Mouse (Mus musculus) C2C12 (cell line): Measurements from ENCODE around the gene Gp9.

Source experiments
- CTCF ChIP-seq: IDR thresholded peaks from one replicate; pipeline ENCODE4 v1.5.1; 2011; ENCODE audit not compliant: control insufficient read depth, insufficient read depth, insufficient read length
- MAX ChIP-seq: IDR thresholded peaks from one replicate; pipeline ENCODE4 v1.6.1; 2011; ENCODE audit warnings: mild to moderate bottlenecking, control low read depth
- USF1 ChIP-seq: IDR thresholded peaks from one replicate; pipeline ENCODE4 v1.6.1; 2011; ENCODE audit warnings: low read depth, mild to moderate bottlenecking, control low read depth, moderate library complexity

GRCm38 (mm10) chr6:87734136-87734535 is 43.7 kb upstream of the Gp9 start:
- no peak for TF ChIP-seq CTCF
- TF ChIP-seq MAX: no peak
- TF ChIP-seq USF1: no peak
